Mouse (Mus musculus) cortical plate, adult 2 months (tissue): Measurements from ENCODE around the gene Gm21954.

Experiments used
- CTCF ChIP-seq: fragments of 200-500 bp; IDR thresholded peaks from 2 replicates; pipeline ENCODE4 v1.5.1; 2011; ENCODE audit warnings: mild to moderate bottlenecking, control low read depth, low read length; ENCODE audit not compliant: insufficient read depth; ENCODE audit errors: extremely low read depth
- POLR2A ChIP-seq: fragments of 200-500 bp; IDR thresholded peaks from 2 replicates; pipeline ENCODE4 v1.6.1; 2011; ENCODE audit warnings: mild to moderate bottlenecking, low read length, control low read depth; ENCODE audit not compliant: insufficient read depth; ENCODE audit errors: extremely low read depth

DNA sequence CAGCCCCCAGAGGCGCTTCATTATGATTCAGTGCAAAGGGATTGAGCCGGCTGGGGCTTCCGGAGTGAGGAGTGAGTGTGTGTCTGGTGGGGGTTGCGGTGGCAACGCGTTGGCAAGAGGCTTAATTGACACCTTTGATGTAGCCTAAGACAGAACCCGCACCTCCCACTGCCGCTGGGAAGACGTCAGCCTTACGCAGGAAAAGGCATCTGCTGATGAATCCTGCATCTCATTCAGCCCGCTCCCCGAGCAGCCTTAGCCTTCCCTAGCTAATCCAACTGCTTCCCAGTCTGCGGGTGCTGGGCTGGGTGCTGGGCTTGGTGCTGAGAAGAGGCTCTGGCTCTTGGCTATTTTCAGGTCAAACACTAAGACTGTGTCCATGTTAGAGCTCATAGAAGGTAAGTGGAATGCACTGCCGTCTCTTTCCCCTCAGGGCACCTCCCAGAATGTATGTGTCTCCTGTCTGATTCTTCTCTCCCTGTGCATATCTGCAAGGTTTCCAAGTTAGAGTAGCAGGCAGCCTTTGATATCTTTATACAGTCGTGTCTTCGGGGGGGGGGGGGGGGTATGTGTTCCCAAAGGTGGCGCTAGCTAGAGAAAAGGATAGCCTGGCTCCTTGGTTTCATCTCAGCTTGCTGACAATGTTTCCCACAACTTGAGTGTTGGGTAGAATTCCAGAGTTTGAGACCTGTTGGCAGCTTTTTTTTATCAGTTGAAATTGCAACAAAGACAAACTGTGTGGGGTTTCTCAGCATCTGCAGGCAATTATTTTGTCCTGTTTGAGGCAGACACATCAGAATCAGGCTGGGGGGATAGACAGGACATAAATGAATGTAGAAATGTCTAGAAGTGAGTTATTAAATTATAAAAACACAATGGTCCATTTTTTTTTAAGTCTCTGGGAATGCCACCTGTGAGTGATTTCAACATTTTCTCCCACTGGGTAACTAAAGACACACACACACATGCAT lies 10.0 kb downstream of the Gm21954 start:
- peak; percentile 99 for TF ChIP-seq POLR2A
- no peak for TF ChIP-seq CTCF
